Mouse (Mus musculus) central nervous system, embryonic 14 days (tissue): Measurements from ENCODE around the gene Zfp362. TPM values are rescaled to one million over a fixed set of nuclear protein-coding genes. Genes with fewer than 3 reads are reported as not detected.

Source experiments
- polyA plus RNA-seq: library from polyadenylated mRNA; depleted of rRNA; stranded (reverse); fragments of >200 nt; gene quantifications from 2 replicates; pipeline ENCODE4 v1.2.3, GENCODE M21; 2012; rRNA removed

Zfp362 gene
- 63.6 and 69.8 TPM in 2 replicates for polyA plus RNA-seq

DNA sequence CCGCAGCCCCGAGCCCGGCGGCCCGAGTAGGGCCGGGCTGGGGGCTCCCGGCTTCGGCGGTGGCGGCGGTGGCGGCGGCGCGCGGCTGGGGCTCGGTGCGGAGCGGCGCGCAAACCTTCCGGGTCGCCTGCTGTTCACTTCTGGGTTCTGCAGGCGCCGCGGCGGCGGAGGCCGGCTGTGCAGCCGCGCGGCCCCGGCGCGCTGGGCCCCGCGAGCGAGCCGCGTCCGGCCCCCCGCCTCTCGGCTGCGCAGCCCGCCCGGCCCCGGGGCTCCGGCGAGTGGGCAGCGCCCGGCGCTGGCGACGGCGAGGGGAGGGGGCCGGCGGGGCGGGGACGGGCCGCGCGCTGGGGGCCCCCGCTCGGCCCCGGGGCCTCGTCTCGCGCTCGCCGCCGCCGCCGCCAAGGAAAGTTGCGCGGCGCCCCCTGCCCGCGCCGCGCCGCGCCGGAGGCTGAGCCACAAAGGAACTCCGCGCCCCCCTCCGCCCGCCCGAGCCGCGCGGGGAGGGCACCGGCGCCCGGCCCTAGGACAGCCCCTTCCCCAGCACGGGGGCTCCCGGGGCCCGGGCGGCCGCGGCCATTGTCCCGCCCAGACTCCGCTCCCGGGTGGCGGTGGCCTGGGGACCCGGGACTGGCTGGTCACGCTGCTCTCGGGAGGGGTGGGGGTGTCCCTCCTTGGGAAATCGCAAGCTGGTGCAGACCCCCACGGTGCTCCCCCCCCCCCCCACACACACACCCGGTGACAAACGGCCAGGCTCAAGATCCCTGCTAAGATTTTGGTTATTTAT, at the start of gene Zfp362:
Gene Zfp362, minus strand, starts transcription at position 3 of the 784 bp plus-strand sequence.

DNA sequence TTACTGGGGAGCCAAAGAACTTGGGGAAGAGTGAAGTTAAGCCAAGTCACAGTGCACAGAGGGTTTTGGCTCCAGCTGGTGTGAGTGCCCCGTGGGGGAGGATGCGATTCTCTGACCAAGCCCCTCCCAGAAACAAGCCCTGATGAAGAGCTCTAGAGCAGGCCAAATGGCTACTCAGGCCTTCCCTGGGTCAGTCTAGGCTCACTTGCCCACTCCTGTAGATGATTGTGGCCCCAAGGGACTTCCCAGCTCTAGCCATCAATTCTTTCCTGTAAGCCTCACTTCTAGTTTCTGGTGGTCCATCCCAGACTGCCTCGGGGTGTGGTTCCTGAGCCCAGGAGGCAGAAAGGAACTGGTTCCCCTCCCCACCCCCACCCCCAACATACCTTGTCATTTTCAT, 50.8 kb downstream of the Zfp362 start, which contains the start of gene A3galt2:
Gene A3galt2, plus strand, starts transcription at position 301 of the 400 bp plus-strand sequence.

Other genes with a start within 250 kb of the Zfp362 start
- gene Zscan20, start 195.9 kb downstream of the Zfp362 start, polyA plus RNA-seq, result 5.1 and 5.5 TPM in 2 replicates
- 1.2 and 1.7 TPM in 2 replicates for gene Tlr12, start 187.4 kb downstream of the Zfp362 start, polyA plus RNA-seq
- gene Phc2, start 151.3 kb downstream of the Zfp362 start, polyA plus RNA-seq, result 161 and 184 TPM in 2 replicates
- gene A3galt2, start 50.7 kb downstream of the Zfp362 start, polyA plus RNA-seq, result 2.8 and 4.2 TPM in 2 replicates
- gene Trim62, start 77.5 kb upstream of the Zfp362 start, polyA plus RNA-seq, result 16.4 and 20.5 TPM in 2 replicates
- 16.1 and 19.6 TPM in 2 replicates for gene Azin2, start 156.4 kb upstream of the Zfp362 start, polyA plus RNA-seq
- 80.8 and 85.4 TPM in 2 replicates for gene Ak2, start 185.9 kb upstream of the Zfp362 start, polyA plus RNA-seq